In the genomic region with DNA sequence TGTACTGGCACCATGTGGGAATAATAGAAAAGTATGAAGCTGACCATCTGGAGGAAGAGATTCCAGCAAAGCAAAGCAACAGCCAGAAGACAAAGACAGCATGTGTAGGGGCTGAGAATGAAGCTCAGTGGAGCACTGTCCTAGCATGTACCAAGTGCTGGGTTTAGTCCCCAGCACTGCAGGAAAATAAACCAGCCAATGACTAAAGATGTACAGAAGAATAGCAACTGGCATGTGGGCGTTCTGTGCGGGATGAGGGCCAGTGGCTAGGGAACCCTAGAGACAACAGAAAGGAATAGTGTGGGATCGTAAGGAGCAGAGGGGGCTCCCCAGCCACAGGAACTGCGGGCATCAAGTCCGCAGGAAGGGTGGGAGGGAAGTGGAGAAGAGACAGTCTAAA, we compare ENCODE assay signal across 19 mouse cellular contexts. TPM values are rescaled to one million over a fixed set of nuclear protein-coding genes. Genes with fewer than 3 reads are reported as not detected.
DNase-seq lines count a peak whose midpoint lies in the region; TF ChIP-seq lines count a peak whose summit lies in the region.
"Had no signal": no experiment of that assay in that cellular context is flagged by ENCODE, and none has a peak within 500 bp of the region (broad histone marks: within the 10 kb centered on the region; RNA-seq: fewer than 3 reads in every experiment).

No protein-coding gene starts in this region.

- no peak for DNase-seq in layer of hippocampus, adult 2 months (ENCODE audit: low spot score in 2 of 2)
- no peak for DNase-seq in layer of hippocampus, adult 9-10 months (ENCODE audit: low spot score)
- DNase-seq in left cerebral cortex, postnatal 14 days (ENCODE audit: low spot score in 2 of 2), result peak; percentile 16 to 36
- no peak for DNase-seq in left cerebral cortex, adult 11 months (ENCODE audit: low spot score)
- peak; percentile 75 for DNase-seq in brain, adult 2 months (ENCODE audit: low read depth, low spot score)
- peak; percentile 20 to 66 for DNase-seq in left cerebral cortex, postnatal 25 days (ENCODE audit: low spot score in 2 of 2)
- DNase-seq in kidney, postnatal 10 days, result no peak
- no peak for DNase-seq in urinary bladder, postnatal 25 days (ENCODE audit: low spot score)
- DNase-seq: adrenal gland, adult 2 months; adrenal gland, postnatal 25 days; cerebellum, adult 2 months; cerebellum, postnatal 14 days; embryo, embryonic 11 days; gastrocnemius, adult 2 months; gastrocnemius, postnatal 25 days had no signal

- intact Hi-C loops in left cerebral cortex, postnatal 14 days (cut with DNase I), result no loop called here
- intact Hi-C loops in left cerebral cortex, postnatal 25 days (cut with DNase I), result no loop called here

- H3K4me3 ChIP-seq in layer of hippocampus, adult 2 months, result no peak overlapping the region
- H3K4me3 ChIP-seq: embryonic facial prominence, embryonic 15.5 days; erythroblast, embryonic 14.5 days; forebrain, embryonic 10.5 days; gastrocnemius, adult 2 months; heart, embryonic 12.5 days had no signal

- H3K27ac ChIP-seq in layer of hippocampus, adult 2 months, result peak overlapping the region; percentile 43
- H3K27ac ChIP-seq: embryonic facial prominence, embryonic 15.5 days; forebrain, embryonic 10.5 days; gastrocnemius, adult 2 months had no signal

- TF ChIP-seq CTCF in layer of hippocampus, adult 2 months (conservative IDR thresholded peaks at IDR 0.05), result no peak

RNA-seq across cellular contexts. Expression of a gene that starts 21.4 kb away (rescaled TPM):
- 10 to 100 TPM; 10.7 to 11.7 TPM for total RNA-seq in layer of hippocampus, adult 2 months (2021)
- 10 to 100 TPM; 10.5 to 10.6 TPM for total RNA-seq in left cerebral cortex, postnatal 14 days (2021)
- 1 to 10 TPM; 7.4 to 7.6 TPM for total RNA-seq in left cerebral cortex, postnatal 25 days (2021)

RNA-seq across cellular contexts. Expression of a gene that starts 26.7 kb away (rescaled TPM):
- 10 to 100 TPM; 33.4 to 34.2 TPM for total RNA-seq in layer of hippocampus, adult 2 months (2021)
- 10 to 100 TPM; 39.2 to 42.1 TPM for total RNA-seq in left cerebral cortex, postnatal 14 days (2021)
- total RNA-seq in left cerebral cortex, postnatal 25 days (2021), result 10 to 100 TPM; 34.5 to 35.5 TPM

RNA-seq across cellular contexts. Expression of a gene that starts 39.5 kb away (rescaled TPM):
- total RNA-seq in layer of hippocampus, adult 2 months (2021), result 10 to 100 TPM; 22.0 to 27.1 TPM
- 10 to 100 TPM; 11.2 to 14.7 TPM for total RNA-seq in left cerebral cortex, postnatal 14 days (2021)
- 10 to 100 TPM; 14.2 to 15.2 TPM for total RNA-seq in left cerebral cortex, postnatal 25 days (2021)

RNA-seq across cellular contexts. Expression of a gene that starts 42.4 kb away (rescaled TPM):
- total RNA-seq in layer of hippocampus, adult 2 months (2021), result 100 to 1,000 TPM; 502 to 540 TPM
- 100 to 1,000 TPM; 601 to 606 TPM for total RNA-seq in left cerebral cortex, postnatal 14 days (2021)
- total RNA-seq in left cerebral cortex, postnatal 25 days (2021), result 100 to 1,000 TPM; 574 to 598 TPM

Comparison
In these comparisons a context has a peak if more than half of its experiments do, and no peak if none do; other contexts are left out.
1. DNase-seq: peak in left cerebral cortex, postnatal 14 days (2 of 2), brain, adult 2 months (single experiment) and left cerebral cortex, postnatal 25 days (2 of 2); none in layer of hippocampus, adult 2 months (0 of 2), layer of hippocampus, adult 9-10 months (single experiment), left cerebral cortex, adult 11 months (single experiment), kidney, postnatal 10 days (single experiment) and urinary bladder, postnatal 25 days (single experiment).